Mouse (Mus musculus) megakaryocyte, embryonic 14.5 days (primary cell): ENCODE data around the gene Slc6a12. TPM values are rescaled to one million over a fixed set of nuclear protein-coding genes. Genes with fewer than 3 reads are reported as not detected.

Experiments
- H3K27me3 ChIP-seq: replicated peaks from 2 replicates; pipeline ENCODE3; 2012; ENCODE audit warnings: inconsistent platforms
- H3K36me3 ChIP-seq: replicated peaks from 2 replicates; pipeline ENCODE3; 2012; ENCODE audit warnings: low read length, inconsistent platforms, mixed read lengths
- H3K4me1 ChIP-seq: 2 replicates; pipeline ENCODE4 v1.6.1; 2012; ENCODE audit warnings: inconsistent platforms
- H3K4me3 ChIP-seq: replicated peaks from 2 replicates; pipeline ENCODE3; 2012; ENCODE audit warnings: moderate library complexity, mild to moderate bottlenecking, inconsistent platforms
- H3K9me3 ChIP-seq: 2 replicates; pipeline ENCODE4 v1.6.1; 2012; ENCODE audit warnings: inconsistent platforms
- FLI1 ChIP-seq: IDR thresholded peaks from 2 replicates; pipeline ENCODE4 v1.6.1; 2012; ENCODE audit warnings: low read length, inconsistent platforms, mixed read lengths
- GATA1 ChIP-seq: IDR thresholded peaks from 3 replicates; pipeline ENCODE4 v1.6.1; 2012; ENCODE audit warnings: mixed read lengths, low read length, inconsistent platforms, borderline replicate concordance
- polyA plus RNA-seq: library from polyadenylated mRNA; stranded (reverse); fragments of >175 nt; gene quantifications from 2 replicates; pipeline ENCODE4 v1.2.3, GENCODE M21; 2012; ENCODE audit warnings: low replicate concordance; ENCODE audit not compliant: insufficient read depth

Slc6a12 gene
- polyA plus RNA-seq, 1 experiment = not detected

DNA sequence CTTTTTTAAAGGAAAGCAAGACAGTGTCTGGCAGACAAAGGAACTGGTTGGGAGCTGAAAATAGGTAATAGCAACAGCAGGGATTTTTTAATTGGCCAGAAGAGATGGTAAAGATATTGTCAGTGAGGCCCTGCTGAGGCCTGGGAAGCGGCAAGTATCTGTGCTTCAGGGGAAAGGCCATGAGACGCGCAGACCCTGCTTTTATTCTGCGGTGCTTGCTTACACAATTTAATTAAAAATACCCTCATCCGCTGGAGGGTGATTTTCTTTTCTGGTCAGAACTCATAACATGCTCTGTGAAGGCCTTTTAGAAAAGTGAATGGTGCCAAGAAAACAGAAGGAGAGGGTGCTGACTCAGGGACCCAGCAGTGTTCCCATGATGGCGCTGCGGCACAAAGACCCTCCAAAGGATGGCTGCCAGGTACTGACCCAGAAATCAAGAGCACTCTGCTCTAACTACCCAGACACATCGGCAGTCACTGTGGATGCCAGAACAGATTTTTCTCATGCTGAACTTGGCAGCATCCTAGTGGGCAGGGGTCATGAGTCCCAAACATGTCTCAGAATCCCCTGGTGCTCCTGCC lies 59.9 kb downstream of the Slc6a12 start:
- peaks cover 4% of the 10 kb centered on the region; the same call in 1 of the 2 replicates for H3K9me3 ChIP-seq
- H3K36me3 ChIP-seq = no peaks in the 10 kb centered on the region
- peaks cover 5% of the 10 kb centered on the region for H3K4me1 ChIP-seq
- H3K27me3 ChIP-seq = peaks cover 19% of the 10 kb centered on the region
- no peak overlapping the region for H3K4me3 ChIP-seq
- TF ChIP-seq FLI1 = no peak
- TF ChIP-seq GATA1 = no peak

DNA sequence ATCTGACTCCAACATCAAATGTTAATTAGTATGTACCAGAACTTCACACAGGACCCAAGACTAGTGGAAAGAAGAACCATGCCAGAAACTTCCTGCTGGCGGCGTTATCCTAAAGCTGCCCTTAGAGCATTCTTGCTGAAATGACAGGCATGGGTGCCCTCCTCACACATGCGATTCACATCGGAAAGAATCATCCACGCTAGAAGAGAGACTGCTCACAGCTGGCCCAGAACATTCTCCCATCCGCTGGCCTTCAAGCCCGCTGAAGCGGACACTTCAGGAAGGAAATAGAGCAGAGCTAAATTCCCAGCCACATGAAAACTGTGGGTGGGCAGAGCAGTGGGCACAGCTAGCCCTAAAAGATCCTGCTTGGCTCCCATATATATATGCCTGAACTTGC lies 62.4 kb downstream of the Slc6a12 start:
- H3K27me3 ChIP-seq = peaks cover 33% of the 10 kb centered on the region
- H3K4me1 ChIP-seq = peaks cover 16% of the 10 kb centered on the region
- TF ChIP-seq GATA1 = no peak
- TF ChIP-seq FLI1 = no peak
- H3K4me3 ChIP-seq = no peak overlapping the region
- peaks cover 4% of the 10 kb centered on the region; the same call in 1 of the 2 replicates for H3K9me3 ChIP-seq
- no peaks in the 10 kb centered on the region for H3K36me3 ChIP-seq

DNA sequence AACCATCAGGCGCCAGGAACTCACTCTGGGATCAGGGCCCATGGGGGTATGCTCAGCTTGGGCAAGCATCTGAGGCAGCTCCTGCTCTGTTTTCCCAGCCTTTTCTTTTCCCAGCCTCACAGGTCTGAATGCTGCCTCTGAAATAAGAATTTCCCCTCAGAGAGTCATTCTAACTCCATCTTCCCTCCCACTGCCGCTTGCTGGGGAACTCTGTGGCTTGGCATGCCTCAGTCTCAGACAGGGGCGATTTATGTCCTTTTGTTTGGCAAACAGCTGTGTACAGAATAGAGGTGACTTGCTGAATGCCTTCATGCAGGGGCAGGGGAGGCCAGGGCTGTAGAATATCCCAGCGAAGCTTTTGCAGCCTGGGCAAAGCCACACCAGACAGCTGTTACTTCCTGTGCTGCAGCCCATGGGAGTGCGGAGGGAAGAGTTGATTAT lies 64.7 kb downstream of the Slc6a12 start:
- peaks cover 50% of the 10 kb centered on the region for H3K27me3 ChIP-seq
- TF ChIP-seq FLI1 = no peak
- no peak for TF ChIP-seq GATA1
- H3K36me3 ChIP-seq = no peaks in the 10 kb centered on the region
- no peak overlapping the region for H3K4me3 ChIP-seq
- H3K9me3 ChIP-seq = peaks cover 4% of the 10 kb centered on the region; the same call in 1 of the 2 replicates
- peaks cover 19% of the 10 kb centered on the region for H3K4me1 ChIP-seq

DNA sequence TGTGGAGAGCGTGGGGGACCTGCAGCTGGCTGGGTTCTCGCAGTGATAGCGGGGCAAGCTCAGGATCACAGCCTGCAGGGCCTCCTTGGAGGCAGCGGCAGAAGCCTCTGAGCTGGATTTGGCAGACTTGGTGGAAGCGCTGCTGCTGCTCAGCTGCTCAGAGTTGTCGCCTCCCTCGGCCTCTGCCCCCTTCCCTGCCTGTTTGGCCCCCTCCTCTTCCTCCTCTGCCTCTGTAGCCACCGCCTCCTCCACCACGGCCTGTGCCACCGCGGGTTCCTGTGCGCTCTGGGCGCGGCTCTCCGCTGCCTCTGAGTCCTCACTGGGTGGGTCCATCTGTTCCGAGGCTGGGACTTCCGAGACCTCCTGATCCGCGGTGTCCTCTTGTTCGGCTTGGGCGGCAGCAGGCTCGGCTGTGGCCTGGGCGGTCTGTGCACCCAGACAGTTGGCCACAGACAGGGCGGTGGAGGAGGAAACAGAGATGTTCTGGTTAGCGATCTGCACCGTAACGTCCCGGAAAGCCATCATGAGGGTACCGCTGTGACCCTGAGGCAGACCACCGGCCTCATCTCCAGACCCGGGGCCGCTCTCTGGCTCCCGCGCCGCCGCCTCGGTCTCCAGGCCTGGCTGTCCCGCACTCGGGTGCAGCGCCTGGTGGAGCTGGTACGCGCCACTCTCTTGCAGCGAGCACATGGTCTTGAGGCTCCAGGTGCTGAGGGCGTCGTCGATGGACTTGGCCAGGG lies 69.9 kb downstream of the Slc6a12 start:
- no peak overlapping the region for H3K4me3 ChIP-seq

More for the DNA sequence above, 69.9 kb downstream of the Slc6a12 start:
- no peak for TF ChIP-seq GATA1
- no peak for TF ChIP-seq FLI1
- peaks cover 61% of the 10 kb centered on the region for H3K27me3 ChIP-seq
- H3K36me3 ChIP-seq = no peaks in the 10 kb centered on the region
- peaks cover 19% of the 10 kb centered on the region for H3K4me1 ChIP-seq
- H3K9me3 ChIP-seq = no peaks in the 10 kb centered on the region

Other genes with a start within 250 kb of the Slc6a12 start
- 17.8 and 21.9 TPM in 2 replicates for gene Mical3, start 212.1 kb upstream of the Slc6a12 start, polyA plus RNA-seq
- gene Pex26, start 159.4 kb upstream of the Slc6a12 start, polyA plus RNA-seq = 3.6 and 7.2 TPM in 2 replicates
- gene Tuba8, start 132.4 kb upstream of the Slc6a12 start, polyA plus RNA-seq = 75.1 and 120 TPM in 2 replicates
- 1.2 TPM in 1 of 2 replicates, not detected in the other for gene Usp18, start 97.2 kb upstream of the Slc6a12 start, polyA plus RNA-seq
- 2.5 TPM in 1 of 2 replicates, not detected in the other for gene Slc6a13, start 42.8 kb upstream of the Slc6a12 start, polyA plus RNA-seq
- not detected in 2 replicates for gene Iqsec3, start 130.6 kb downstream of the Slc6a12 start, polyA plus RNA-seq